Mouse (Mus musculus) 3T3-L1 (cell line): ENCODE measurements around the gene F2rl1.

Experiments used
- DNase-seq: peaks from one replicate; pipeline ENCODE4 v3.0.0-alpha.2; 2015; ENCODE audit warnings: low read depth, low spot score

F2rl1 gene

DNA sequence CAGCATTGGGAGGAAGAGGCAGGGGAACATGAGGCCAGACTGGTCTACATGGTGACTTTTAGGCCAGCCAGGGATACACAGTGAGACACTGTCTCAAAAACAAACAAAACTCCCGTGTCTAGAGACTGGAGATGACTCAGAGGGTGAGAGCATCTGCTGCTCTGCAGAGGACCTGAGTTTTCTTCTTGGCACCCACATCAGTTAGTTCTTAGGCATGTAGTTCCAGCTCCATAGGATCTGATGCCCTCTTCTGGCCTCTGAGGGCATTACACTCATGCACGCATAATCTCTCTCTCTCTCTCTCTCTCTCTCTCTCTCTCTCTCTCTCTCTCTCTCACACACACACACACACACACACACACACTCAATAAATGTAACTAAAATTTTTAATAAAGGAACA is 54.1 kb downstream of the F2rl1 start:
- peak; percentile 81 for DNase-seq
